Mouse (Mus musculus) activated CD4-positive, CD25-positive, alpha-beta regulatory T cell, adult 4 months (primary cell): ENCODE results near the gene Havcr2. TPM values are rescaled to one million over a fixed set of nuclear protein-coding genes. Genes with fewer than 3 reads are reported as not detected.
"Not testable (repeated sequence)": the region's sequence is repeated elsewhere in the genome, so short reads cannot be mapped to it uniquely, and the experiment has no call there.

Source experiments
- ATAC-seq: one replicate; pipeline ENCODE4 v1.8.0; 2017
- polyA plus RNA-seq, 2 experiments: library from polyadenylated mRNA; unstranded; fragments of 100-300 nt; shearing (Covaris generic); gene quantifications; one replicate each; pipeline ENCODE4 v1.2.1; 2017

Havcr2 gene
- 1 to 10 TPM; 5.5 to 8.1 TPM for polyA plus RNA-seq

GRCm38 (mm10) chr11:46454453-46455045, at the start of gene Havcr2:
Gene Havcr2, plus strand, starts transcription at chr11:46454935.
- peak; percentile 80 for ATAC-seq

GRCm38 (mm10) chr11:46404986-46405385, 49.7 kb upstream of the Havcr2 start:
- ATAC-seq, result peak; percentile 69

GRCm38 (mm10) chr11:46406721-46407120, 48.0 kb upstream of the Havcr2 start:
- no peak for ATAC-seq

GRCm38 (mm10) chr11:46410018-46410563, 44.6 kb upstream of the Havcr2 start:
- ATAC-seq, result no peak

- ATAC-seq, result no peak
Observed at GRCm38 (mm10) chr11:46418438-46418837, 36.3 kb upstream of the Havcr2 start.

GRCm38 (mm10) chr11:46418860-46419259, 35.9 kb upstream of the Havcr2 start:
- no peak for ATAC-seq

- ATAC-seq, result peak; percentile 85
Observed at GRCm38 (mm10) chr11:46421086-46421888, 33.4 kb upstream of the Havcr2 start.

GRCm38 (mm10) chr11:46428131-46428530, 26.6 kb upstream of the Havcr2 start:
- ATAC-seq, result not testable (repeated sequence)

GRCm38 (mm10) chr11:46430123-46430522, 24.6 kb upstream of the Havcr2 start:
- ATAC-seq, result no peak

GRCm38 (mm10) chr11:46431129-46431528, 23.6 kb upstream of the Havcr2 start:
- ATAC-seq, result peak; percentile 77

- no peak for ATAC-seq
Observed at GRCm38 (mm10) chr11:46435363-46435762, 19.4 kb upstream of the Havcr2 start.

- ATAC-seq, result peak; percentile 98
Observed at GRCm38 (mm10) chr11:46436760-46437458, 17.8 kb upstream of the Havcr2 start, which contains the start of gene Med7. Gene Med7, plus strand, starts transcription at chr11:46436925.

- peak; percentile 50 for ATAC-seq
Observed at GRCm38 (mm10) chr11:46437459-46438000, 17.2 kb upstream of the Havcr2 start.

GRCm38 (mm10) chr11:46439005-46439543, 15.7 kb upstream of the Havcr2 start:
- ATAC-seq, result no peak

GRCm38 (mm10) chr11:46441774-46442173, 13.0 kb upstream of the Havcr2 start:
- no peak for ATAC-seq

GRCm38 (mm10) chr11:46443152-46443551, 11.6 kb upstream of the Havcr2 start:
- peak; percentile 37 for ATAC-seq

- ATAC-seq, result no peak
Observed at GRCm38 (mm10) chr11:46443979-46444378, 10.8 kb upstream of the Havcr2 start.

GRCm38 (mm10) chr11:46446150-46446549, 8.6 kb upstream of the Havcr2 start:
- ATAC-seq, result no peak

GRCm38 (mm10) chr11:46447644-46448484, 6.9 kb upstream of the Havcr2 start:
- peak; percentile 67 for ATAC-seq

GRCm38 (mm10) chr11:46449461-46450080, 5.2 kb upstream of the Havcr2 start:
- ATAC-seq, result no peak

- ATAC-seq, result no peak
Observed at GRCm38 (mm10) chr11:46459960-46460359, 5.2 kb downstream of the Havcr2 start.
